Mouse (Mus musculus): ENCODE measurements around the gene Galm. TPM values are rescaled to one million over a fixed set of nuclear protein-coding genes. Genes with fewer than 3 reads are reported as not detected.

Galm gene
- polyA plus RNA-seq, 1 experiment: 27.5 TPM

DNA sequence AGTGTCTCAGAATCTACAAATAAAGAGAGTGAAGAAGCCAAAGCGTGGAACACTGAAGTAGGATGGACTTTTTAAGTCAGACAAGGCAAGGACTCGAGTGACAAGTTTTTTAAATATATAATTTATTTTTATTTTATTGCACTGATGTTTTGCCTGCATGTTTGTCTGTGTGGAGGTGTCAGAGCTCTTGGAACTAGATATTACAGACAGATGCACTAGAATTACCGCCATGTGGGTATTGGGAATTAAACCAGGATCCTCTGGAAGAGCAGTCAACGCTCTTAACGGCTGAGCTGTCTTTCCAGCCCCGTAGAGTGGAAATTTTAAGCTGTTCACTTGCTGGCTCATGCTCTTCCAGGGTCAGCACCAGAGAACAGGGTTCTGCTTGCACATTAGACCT is 39.1 kb downstream of the Galm start:
- no peak overlapping the region for H3K4me3 ChIP-seq (ENCODE audit: control insufficient read depth, low read depth, low read length)
- H3K4me1 ChIP-seq (ENCODE audit: control insufficient read depth, insufficient read depth, low read length): peaks cover 6% of the 10 kb centered on the region
- H3K27ac ChIP-seq (ENCODE audit: control insufficient read depth, insufficient read depth, low read depth, low read length): no peak overlapping the region
- no peaks in the 10 kb centered on the region for H3K27me3 ChIP-seq (ENCODE audit: control insufficient read depth, insufficient read depth, low read length)
- no peaks in the 10 kb centered on the region for H3K36me3 ChIP-seq (ENCODE audit: control insufficient read depth, insufficient read depth, low read length)
- TF ChIP-seq POLR2A (IDR thresholded peaks at IDR 0.05; ENCODE audit: control insufficient read depth, low read depth, low read length) (no peak), CTCF (IDR thresholded peaks at IDR 0.05; ENCODE audit: control insufficient read depth, insufficient read depth, insufficient replicate concordance, low read depth, low read length) (no peak)

DNA sequence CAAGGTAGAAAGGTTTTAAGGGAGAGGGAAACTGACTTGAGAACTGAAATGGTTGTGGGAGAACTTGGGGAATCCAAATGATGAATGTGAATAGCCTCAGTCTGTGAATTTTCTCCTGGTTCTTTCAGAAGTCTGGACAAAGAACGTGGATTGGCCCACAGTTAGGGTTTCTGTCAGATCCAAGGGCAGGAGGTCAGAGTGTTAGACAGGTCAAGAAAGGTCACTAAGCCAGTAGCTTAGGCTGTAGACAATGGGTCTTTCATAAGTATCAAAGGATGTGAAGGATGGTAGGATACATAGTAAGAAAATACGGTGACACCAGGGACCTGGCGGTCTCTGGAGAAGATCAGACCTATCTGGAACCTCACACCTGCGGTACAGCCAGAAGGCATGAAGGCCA is 40.2 kb downstream of the Galm start:
- H3K4me3 ChIP-seq (ENCODE audit: control insufficient read depth, low read depth, low read length): no peak overlapping the region
- H3K36me3 ChIP-seq (ENCODE audit: control insufficient read depth, insufficient read depth, low read length): no peaks in the 10 kb centered on the region
- peaks cover 6% of the 10 kb centered on the region for H3K4me1 ChIP-seq (ENCODE audit: control insufficient read depth, insufficient read depth, low read length)
- TF ChIP-seq CTCF (IDR thresholded peaks at IDR 0.05; ENCODE audit: control insufficient read depth, insufficient read depth, insufficient replicate concordance, low read depth, low read length) (no peak), POLR2A (IDR thresholded peaks at IDR 0.05; ENCODE audit: control insufficient read depth, low read depth, low read length) (no peak)
- no peaks in the 10 kb centered on the region for H3K27me3 ChIP-seq (ENCODE audit: control insufficient read depth, insufficient read depth, low read length)
- H3K27ac ChIP-seq (ENCODE audit: control insufficient read depth, insufficient read depth, low read depth, low read length): no peak overlapping the region

DNA sequence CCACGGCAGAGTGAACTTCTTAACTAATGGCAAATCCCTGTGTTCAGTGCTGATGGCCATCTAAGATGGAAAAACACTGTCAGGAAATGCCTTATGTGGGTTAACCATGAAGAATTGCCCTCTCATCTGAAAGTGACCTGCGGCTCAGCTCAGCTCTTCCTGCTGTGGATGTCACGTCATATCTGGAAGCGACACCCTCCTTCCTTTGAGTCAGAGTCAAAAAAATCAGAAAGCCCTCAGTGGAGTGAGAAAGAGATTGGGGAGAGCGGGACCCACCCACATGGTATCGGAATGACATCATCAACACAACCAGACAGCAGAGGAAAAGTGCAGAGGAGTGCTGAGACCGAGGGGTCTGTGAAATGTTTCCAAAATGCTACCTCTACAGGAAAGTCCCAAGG is 40.6 kb downstream of the Galm start:
- no peak overlapping the region for H3K27ac ChIP-seq (ENCODE audit: control insufficient read depth, insufficient read depth, low read depth, low read length)
- H3K4me3 ChIP-seq (ENCODE audit: control insufficient read depth, low read depth, low read length): no peak overlapping the region
- peaks cover 6% of the 10 kb centered on the region for H3K4me1 ChIP-seq (ENCODE audit: control insufficient read depth, insufficient read depth, low read length)
- no peak for TF ChIP-seq CTCF (IDR thresholded peaks at IDR 0.05; ENCODE audit: control insufficient read depth, insufficient read depth, insufficient replicate concordance, low read depth, low read length)
- TF ChIP-seq POLR2A (IDR thresholded peaks at IDR 0.05; ENCODE audit: control insufficient read depth, low read depth, low read length): no peak
- H3K27me3 ChIP-seq (ENCODE audit: control insufficient read depth, insufficient read depth, low read length): no peaks in the 10 kb centered on the region
- no peaks in the 10 kb centered on the region for H3K36me3 ChIP-seq (ENCODE audit: control insufficient read depth, insufficient read depth, low read length)

DNA sequence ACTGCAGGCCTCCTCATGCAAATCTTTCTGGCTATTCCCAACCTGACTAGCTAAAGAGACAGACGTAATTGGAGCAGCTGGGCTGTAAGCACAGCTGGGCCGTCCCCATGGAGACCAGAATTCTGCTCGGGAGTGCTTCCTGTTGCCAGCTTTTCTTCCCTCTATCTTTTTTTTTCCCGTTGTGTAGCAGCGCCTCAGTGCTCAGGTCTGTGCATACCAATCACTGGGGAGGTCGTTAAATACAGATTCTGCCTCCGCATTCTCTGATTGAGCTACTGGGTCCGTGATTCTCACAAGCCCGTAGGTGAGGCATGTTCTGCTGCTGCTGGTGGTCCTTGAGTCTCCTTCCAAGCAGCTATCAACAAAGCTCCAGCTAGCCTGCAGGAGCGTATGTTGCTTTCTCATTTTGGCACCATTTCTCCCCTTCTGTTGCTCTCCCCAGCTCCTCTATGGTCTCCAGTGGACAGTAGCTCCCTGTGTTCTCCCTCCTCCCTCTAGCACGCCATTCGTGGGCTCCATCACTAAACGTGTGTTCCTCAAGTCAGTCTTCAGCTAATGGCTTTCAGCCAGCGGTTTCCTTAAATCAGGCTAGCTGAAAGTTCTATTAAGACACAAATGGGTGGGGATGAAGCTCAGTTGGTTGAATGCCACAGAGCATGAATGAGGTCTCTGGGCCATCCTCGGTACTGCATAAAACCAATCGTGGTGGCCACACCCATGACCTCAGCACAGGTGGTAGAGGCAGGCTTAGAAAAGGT is 41.3 kb downstream of the Galm start:
- Histone ChIP-seq H3K27me3 (ENCODE audit: control insufficient read depth, insufficient read depth, low read length) (no peaks in the 10 kb centered on the region), H3K36me3 (ENCODE audit: control insufficient read depth, insufficient read depth, low read length) (no peaks in the 10 kb centered on the region), H3K27ac (ENCODE audit: control insufficient read depth, insufficient read depth, low read depth, low read length) (no peak overlapping the region), H3K4me1 (ENCODE audit: control insufficient read depth, insufficient read depth, low read length) (peaks cover 6% of the 10 kb centered on the region), H3K4me3 (ENCODE audit: control insufficient read depth, low read depth, low read length) (no peak overlapping the region)
- no peak for TF ChIP-seq CTCF (IDR thresholded peaks at IDR 0.05; ENCODE audit: control insufficient read depth, insufficient read depth, insufficient replicate concordance, low read depth, low read length)
- no peak for TF ChIP-seq POLR2A (IDR thresholded peaks at IDR 0.05; ENCODE audit: control insufficient read depth, low read depth, low read length)

DNA sequence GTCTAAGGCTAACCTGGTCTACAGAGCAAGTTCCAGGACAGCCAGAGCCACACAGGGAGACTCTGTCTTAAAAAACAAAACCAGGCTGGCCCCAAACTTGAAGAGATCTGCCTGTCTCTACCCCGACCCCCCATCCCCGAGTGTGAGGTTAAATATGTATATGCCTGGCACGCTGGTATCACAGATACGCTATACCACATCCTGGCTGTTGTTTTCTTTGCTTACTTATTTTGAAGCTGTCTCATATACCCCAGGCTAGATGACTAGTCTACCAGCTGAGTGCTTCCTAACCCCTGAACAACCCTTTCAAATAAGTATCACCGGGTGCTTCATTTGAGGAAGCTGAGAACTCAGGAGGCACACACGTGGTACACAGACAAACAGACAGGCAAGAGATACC is 42.5 kb downstream of the Galm start:
- peaks cover 6% of the 10 kb centered on the region for H3K4me1 ChIP-seq (ENCODE audit: control insufficient read depth, insufficient read depth, low read length)
- TF ChIP-seq POLR2A (IDR thresholded peaks at IDR 0.05; ENCODE audit: control insufficient read depth, low read depth, low read length) (no peak), CTCF (IDR thresholded peaks at IDR 0.05; ENCODE audit: control insufficient read depth, insufficient read depth, insufficient replicate concordance, low read depth, low read length) (no peak)
- H3K4me3 ChIP-seq (ENCODE audit: control insufficient read depth, low read depth, low read length): no peak overlapping the region
- no peaks in the 10 kb centered on the region for H3K27me3 ChIP-seq (ENCODE audit: control insufficient read depth, insufficient read depth, low read length)
- H3K27ac ChIP-seq (ENCODE audit: control insufficient read depth, insufficient read depth, low read depth, low read length): no peak overlapping the region
- H3K36me3 ChIP-seq (ENCODE audit: control insufficient read depth, insufficient read depth, low read length): no peaks in the 10 kb centered on the region

DNA sequence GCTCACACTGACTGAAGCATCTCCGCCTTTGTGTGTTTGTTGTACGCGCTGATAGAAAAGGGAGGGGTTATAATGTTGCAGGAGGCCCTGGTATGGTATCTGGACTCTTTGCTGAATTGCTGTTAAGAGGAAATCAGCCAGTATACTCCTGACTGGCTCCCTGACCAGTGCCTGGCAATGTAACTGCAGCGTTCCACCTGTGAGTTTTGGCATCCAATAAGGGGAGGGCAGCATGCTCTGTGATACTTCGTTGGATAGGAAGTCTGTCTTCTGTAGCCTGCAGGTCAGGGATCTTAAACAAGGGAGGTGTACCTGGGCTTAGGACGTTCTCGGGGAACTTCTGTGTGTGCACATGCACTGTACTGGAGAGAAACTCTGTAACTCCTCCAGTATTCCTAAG is 43.7 kb downstream of the Galm start:
- H3K36me3 ChIP-seq (ENCODE audit: control insufficient read depth, insufficient read depth, low read length): no peaks in the 10 kb centered on the region
- TF ChIP-seq CTCF (IDR thresholded peaks at IDR 0.05; ENCODE audit: control insufficient read depth, insufficient read depth, insufficient replicate concordance, low read depth, low read length) (no peak), POLR2A (IDR thresholded peaks at IDR 0.05; ENCODE audit: control insufficient read depth, low read depth, low read length) (no peak)
- H3K27me3 ChIP-seq (ENCODE audit: control insufficient read depth, insufficient read depth, low read length): no peaks in the 10 kb centered on the region
- peaks cover 6% of the 10 kb centered on the region for H3K4me1 ChIP-seq (ENCODE audit: control insufficient read depth, insufficient read depth, low read length)
- H3K4me3 ChIP-seq (ENCODE audit: control insufficient read depth, low read depth, low read length): no peak overlapping the region
- no peak overlapping the region for H3K27ac ChIP-seq (ENCODE audit: control insufficient read depth, insufficient read depth, low read depth, low read length)

DNA sequence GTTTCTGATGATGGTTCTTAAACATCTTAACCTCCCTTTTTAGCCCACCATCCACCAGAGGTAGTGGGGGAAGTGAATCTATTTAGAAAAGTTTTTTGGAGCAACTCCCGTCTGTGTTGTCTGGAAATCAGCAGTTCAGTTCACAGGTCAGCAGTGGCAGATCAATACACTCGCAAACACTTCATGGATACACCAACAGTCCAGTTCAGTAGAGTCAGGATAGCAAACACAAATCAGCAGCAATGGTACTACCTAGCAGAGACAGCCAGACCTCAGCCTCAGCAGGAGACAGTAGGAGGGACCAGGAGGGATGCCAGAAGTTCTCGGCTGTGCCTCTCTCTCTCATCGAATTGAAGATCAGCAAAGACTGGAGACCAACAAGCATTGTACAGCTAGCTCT is 44.7 kb downstream of the Galm start:
- no peaks in the 10 kb centered on the region for H3K27me3 ChIP-seq (ENCODE audit: control insufficient read depth, insufficient read depth, low read length)
- no peak overlapping the region for H3K27ac ChIP-seq (ENCODE audit: control insufficient read depth, insufficient read depth, low read depth, low read length)
- TF ChIP-seq CTCF (IDR thresholded peaks at IDR 0.05; ENCODE audit: control insufficient read depth, insufficient read depth, insufficient replicate concordance, low read depth, low read length) (no peak), POLR2A (IDR thresholded peaks at IDR 0.05; ENCODE audit: control insufficient read depth, low read depth, low read length) (no peak)
- no peak overlapping the region for H3K4me3 ChIP-seq (ENCODE audit: control insufficient read depth, low read depth, low read length)
- peaks cover 6% of the 10 kb centered on the region for H3K4me1 ChIP-seq (ENCODE audit: control insufficient read depth, insufficient read depth, low read length)
- H3K36me3 ChIP-seq (ENCODE audit: control insufficient read depth, insufficient read depth, low read length): no peaks in the 10 kb centered on the region
